9 mouse cellular contexts compared by ENCODE assay signal in genomic region chr3:138740843-138741540, GRCm38 (mm10). TPM values are rescaled to one million over a fixed set of nuclear protein-coding genes. Genes with fewer than 3 reads are reported as not detected.
DNase-seq lines count a peak whose midpoint lies in the region; ATAC-seq and TF ChIP-seq lines count a peak whose summit lies in the region.
"Had no signal": no experiment of that assay in that cellular context is flagged by ENCODE, and none has a peak within 500 bp of the region (broad histone marks: within the 10 kb centered on the region; RNA-seq: fewer than 3 reads in every experiment).

No protein-coding gene starts in this region.

- no peaks in the 10 kb centered on the region for H3K36me3 ChIP-seq in kidney, embryonic 15.5 days
- H3K36me3 ChIP-seq in neural tube, embryonic 13.5 days: no peaks in the 10 kb centered on the region

- H3K4me3 ChIP-seq in kidney, embryonic 15.5 days (replicated peaks): peak overlapping the region; percentile 71; the same call in 1 of the 2 replicates
- H3K4me3 ChIP-seq in cortical plate, adult 2 months (ENCODE audit: insufficient read depth, low read length): peak overlapping the region; percentile 55; the same call in 1 of the 2 replicates
- peak overlapping the region; percentile 92 for H3K4me3 ChIP-seq in neural tube, embryonic 13.5 days

- H3K9me3 ChIP-seq in kidney, embryonic 15.5 days (replicated peaks): no peaks in the 10 kb centered on the region
- H3K9me3 ChIP-seq in neural tube, embryonic 13.5 days: no peaks in the 10 kb centered on the region

- no peak for ATAC-seq in kidney, embryonic 15.5 days (replicated peaks; ENCODE audit: low FRiP score)
- ATAC-seq in neural tube, embryonic 13.5 days (ENCODE audit: low read depth): no peak

- peaks cover 29% of the 10 kb centered on the region for H3K4me1 ChIP-seq in kidney, embryonic 15.5 days
- H3K4me1 ChIP-seq in cortical plate, adult 2 months (ENCODE audit: control insufficient read depth, insufficient read depth, low read length): peaks cover under 1% of the 10 kb centered on the region; the same call in 1 of the 2 replicates
- H3K4me1 ChIP-seq in neural tube, embryonic 13.5 days (replicated peaks): peaks cover 34% of the 10 kb centered on the region

- no peak for TF ChIP-seq POLR2A in cortical plate, adult 2 months (IDR thresholded peaks at IDR 0.05; ENCODE audit: extremely low read depth, insufficient read depth, low read length)

- peak overlapping the region; percentile 90 for H3K4me2 ChIP-seq in kidney, embryonic 15.5 days
- H3K4me2 ChIP-seq in neural tube, embryonic 13.5 days: peak overlapping the region; percentile 80

- WGBS in kidney, embryonic 15.5 days: 72% methylated on average over 8 of the region's 8 CpGs
- 71% methylated on average over 8 of the region's 8 CpGs for WGBS in neural tube, embryonic 13.5 days

- no peak overlapping the region for H3K9ac ChIP-seq in kidney, embryonic 15.5 days
- peak overlapping the region; percentile 94 for H3K9ac ChIP-seq in neural tube, embryonic 13.5 days

- DNase-seq in kidney, postnatal 25 days: no peak
- DNase-seq in induced T-regulatory cell, adult 2 months (ENCODE audit: low read depth): peak; percentile 13
- DNase-seq in urinary bladder, postnatal 10 days (ENCODE audit: low spot score): no peak
- no peak for DNase-seq in frontal cortex, adult 2 months (ENCODE audit: extremely low spot score in 1 of 2, low spot score in 1 of 2)
- DNase-seq in left cerebral cortex, adult 8-10 months (ENCODE audit: low spot score in 2 of 2): no peak
- DNase-seq: adrenal gland, postnatal 14 days had no signal

- H3K27me3 ChIP-seq in kidney, embryonic 15.5 days: peaks cover 10% of the 10 kb centered on the region; the same call in 1 of the 2 replicates
- no peaks in the 10 kb centered on the region for H3K27me3 ChIP-seq in neural tube, embryonic 13.5 days

- no peak for TF ChIP-seq CTCF in cortical plate, adult 2 months (IDR thresholded peaks at IDR 0.05; ENCODE audit: extremely low read depth, insufficient read depth, low read length)

- no peak overlapping the region for H3K27ac ChIP-seq in kidney, embryonic 15.5 days
- no peak overlapping the region for H3K27ac ChIP-seq in cortical plate, adult 2 months (ENCODE audit: insufficient read depth, low read length)
- H3K27ac ChIP-seq in neural tube, embryonic 13.5 days (replicated peaks): peak overlapping the region; percentile 97

RNA-seq across cellular contexts. Expression of gene Tspan5, which starts 1.0 kb away (rescaled TPM):
- polyA plus RNA-seq in kidney, embryonic 15.5 days (2015; fragmentation: Nextera tagmentation; extraction: Ambion mirVana): 26.3 and 28.9 TPM in 2 replicates
- polyA plus RNA-seq in cortical plate, adult 2 months (2012; rRNA removed): 224 and 226 TPM in 2 replicates
- polyA plus RNA-seq in neural tube, embryonic 13.5 days (2015; fragmentation: Nextera tagmentation; extraction: Ambion mirVana): 101 and 102 TPM in 2 replicates
- 196 and 211 TPM in 2 replicates for polyA plus RNA-seq in frontal cortex, adult 2 months (2012; rRNA removed)
- 100 to 1,000 TPM; 217 to 260 (median 233) TPM for total RNA-seq in left cerebral cortex, adult 8-10 months (2022)
